Mouse (Mus musculus) thymus, postnatal 36 days (tissue): Measurements from ENCODE around the gene Edar.

Experiments used
- DNase-seq, 2 experiments: peaks; one replicate each; pipeline ENCODE4 v3.0.0; 2022; ENCODE audit warnings: mixed read lengths in 2 of 2

Edar gene

GRCm38 (mm10) chr10:58600151-58600550 is 75.3 kb downstream of the Edar start:
- no peak for DNase-seq

- no peak for DNase-seq
Observed at GRCm38 (mm10) chr10:58595821-58596220, 79.6 kb downstream of the Edar start.

GRCm38 (mm10) chr10:58595197-58595596 is 80.3 kb downstream of the Edar start:
- no peak for DNase-seq

- no peak for DNase-seq
Observed at GRCm38 (mm10) chr10:58594486-58594885, 81.0 kb downstream of the Edar start.

GRCm38 (mm10) chr10:58585427-58586223 is 89.8 kb downstream of the Edar start:
- no peak for DNase-seq

- no peak for DNase-seq
Observed at GRCm38 (mm10) chr10:58560521-58560920, 114.9 kb downstream of the Edar start.

GRCm38 (mm10) chr10:58559901-58560300 is 115.6 kb downstream of the Edar start:
- DNase-seq, result no peak

- DNase-seq, result peak; percentile 41 to 47
Observed at GRCm38 (mm10) chr10:58559098-58559497, 116.4 kb downstream of the Edar start.

- no peak for DNase-seq
Observed at GRCm38 (mm10) chr10:58554693-58555387, 120.6 kb downstream of the Edar start.
